Mouse (Mus musculus) myocyte (in vitro differentiated cells): ENCODE results near the gene Thap11. TPM values are rescaled to one million over a fixed set of nuclear protein-coding genes. Genes with fewer than 3 reads are reported as not detected.

Source experiments
- H3K27me3 ChIP-seq: one replicate; pipeline ENCODE4 v1.6.1; 2011; ENCODE audit not compliant: control insufficient read depth, insufficient read depth, insufficient read length
- H3K36me3 ChIP-seq: one replicate; pipeline ENCODE4 v1.6.1; 2011; ENCODE audit not compliant: control insufficient read depth, insufficient read depth
- H3K4me2 ChIP-seq: one replicate; pipeline ENCODE4 v1.6.1; 2011; ENCODE audit warnings: low read depth, control low read depth
- H3K4me3 ChIP-seq: one replicate; pipeline ENCODE4 v1.5.1; 2011; ENCODE audit warnings: mild to moderate bottlenecking, control low read depth, moderate library complexity
- H3K79me2 ChIP-seq: one replicate; pipeline ENCODE4 v1.6.1; 2011; ENCODE audit not compliant: control insufficient read depth, insufficient read depth
- H3ac ChIP-seq: one replicate; pipeline ENCODE4 v1.6.1; 2011; ENCODE audit not compliant: control insufficient read depth, insufficient read length
- CEBPB ChIP-seq: IDR thresholded peaks from 2 replicates; pipeline ENCODE4 v1.6.1; 2011; ENCODE audit warnings: mild to moderate bottlenecking, moderate library complexity; ENCODE audit not compliant: poor library complexity, insufficient read depth, severe bottlenecking
- E2F4 ChIP-seq: IDR thresholded peaks from one replicate; pipeline ENCODE4 v1.6.1; 2011; ENCODE audit warnings: mild to moderate bottlenecking, control low read depth, moderate library complexity; ENCODE audit not compliant: insufficient read depth
- MAX ChIP-seq: IDR thresholded peaks from one replicate; pipeline ENCODE4 v1.6.1; 2011; ENCODE audit warnings: low read depth, mild to moderate bottlenecking, control low read depth
- MYOD1 ChIP-seq, 3 experiments: IDR thresholded peaks; one replicate each; pipeline ENCODE4 v1.6.1; 2011; ENCODE audit warnings: control low read depth in 2 of 3, low read depth in 2 of 3, mild to moderate bottlenecking in 2 of 3, moderate library complexity in 1 of 3; ENCODE audit not compliant: insufficient read length in 2 of 3, control insufficient read depth in 1 of 3
- MYOG ChIP-seq, 3 experiments: IDR thresholded peaks; one replicate each; pipeline ENCODE4 v1.6.1; 2011; ENCODE audit warnings: control low read depth in 2 of 3, low read depth in 2 of 3, mild to moderate bottlenecking in 2 of 3; ENCODE audit not compliant: insufficient read length in 2 of 3, control insufficient read depth in 1 of 3, insufficient read depth in 1 of 3
- POLR2A ChIP-seq: IDR thresholded peaks from one replicate; pipeline ENCODE4 v1.6.1; 2011; ENCODE audit warnings: low read depth, mild to moderate bottlenecking, control low read depth, moderate library complexity; ENCODE audit not compliant: insufficient read length
- POLR2AphosphoS2 ChIP-seq: IDR thresholded peaks from one replicate; pipeline ENCODE4 v1.6.1; 2011; ENCODE audit warnings: low read depth, control low read depth; ENCODE audit not compliant: insufficient read length
- REST ChIP-seq: IDR thresholded peaks from one replicate; pipeline ENCODE4 v1.6.1; 2011; ENCODE audit warnings: mild to moderate bottlenecking, control low read depth, moderate library complexity; ENCODE audit not compliant: insufficient read depth, insufficient read length
- SRF ChIP-seq: IDR thresholded peaks from one replicate; pipeline ENCODE4 v1.6.1; 2011; ENCODE audit warnings: low read depth; ENCODE audit not compliant: control insufficient read depth, insufficient read length
- TCF12 ChIP-seq: IDR thresholded peaks from one replicate; pipeline ENCODE4 v1.6.1; 2011; ENCODE audit warnings: mild to moderate bottlenecking, control low read depth; ENCODE audit not compliant: poor library complexity, insufficient read depth, severe bottlenecking
- TCF3 ChIP-seq: IDR thresholded peaks from one replicate; pipeline ENCODE4 v1.6.1; 2011; ENCODE audit warnings: low read depth, control low read depth; ENCODE audit not compliant: insufficient read length
- USF1 ChIP-seq: IDR thresholded peaks from one replicate; pipeline ENCODE4 v1.6.1; 2011; ENCODE audit warnings: low read depth, mild to moderate bottlenecking, control low read depth, moderate library complexity
- polyA plus RNA-seq: library from polyadenylated mRNA; unstranded; fragments of >200 nt; fragmentation: generic; extraction: Trizol; gene quantifications from one replicate; pipeline ENCODE4 v1.2.1, GENCODE M21; 2012; ENCODE audit warnings: missing spikeins

Thap11 gene
- polyA plus RNA-seq, 1 experiment, result 49.0 TPM

DNA sequence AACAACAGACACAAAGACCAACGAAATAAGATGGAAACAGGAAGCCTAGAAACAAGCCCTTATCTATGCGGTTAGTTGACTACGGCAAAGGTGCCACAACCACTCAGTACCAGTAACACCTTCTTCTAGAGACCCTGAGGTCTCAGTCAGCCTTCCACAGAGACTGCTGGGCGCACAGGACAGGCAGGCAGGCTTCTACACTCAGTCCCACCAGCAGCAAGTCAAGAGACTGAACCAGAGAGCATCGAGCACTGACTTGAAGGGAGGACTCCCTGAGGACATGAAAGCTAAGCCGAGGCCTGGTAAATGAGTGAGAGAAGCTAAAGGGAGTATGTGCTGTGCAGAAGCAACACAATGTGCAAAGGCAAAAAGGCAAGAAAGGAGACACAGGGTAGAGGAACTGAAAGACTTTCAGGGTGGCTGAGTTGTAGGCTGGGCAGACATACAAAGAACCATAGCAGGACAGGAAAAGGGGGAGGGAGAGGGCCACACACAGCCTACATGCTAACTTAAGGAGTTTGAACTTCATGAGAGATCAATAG is 44.6 kb upstream of the Thap11 start:
- no peak overlapping the region for H3ac ChIP-seq
- no peak for TF ChIP-seq TCF3
- no peak for TF ChIP-seq SRF
- no peak for TF ChIP-seq TCF12
- no peak for TF ChIP-seq MYOD1 (IDR thresholded peaks at IDR 0.05; ENCODE audit: control insufficient read depth in 1 of 3, insufficient read length in 2 of 3, low read depth in 2 of 3)
- no peak for TF ChIP-seq USF1
- no peak for TF ChIP-seq MYOG (IDR thresholded peaks at IDR 0.05; ENCODE audit: control insufficient read depth in 1 of 3, insufficient read depth in 1 of 3, insufficient read length in 2 of 3, low read depth in 2 of 3)
- no peak overlapping the region for H3K4me2 ChIP-seq
- H3K27me3 ChIP-seq, result no peaks in the 10 kb centered on the region
- no peak overlapping the region for H3K4me3 ChIP-seq
- H3K36me3 ChIP-seq, result peaks cover 1% of the 10 kb centered on the region
- H3K79me2 ChIP-seq, result peaks cover 52% of the 10 kb centered on the region

DNA sequence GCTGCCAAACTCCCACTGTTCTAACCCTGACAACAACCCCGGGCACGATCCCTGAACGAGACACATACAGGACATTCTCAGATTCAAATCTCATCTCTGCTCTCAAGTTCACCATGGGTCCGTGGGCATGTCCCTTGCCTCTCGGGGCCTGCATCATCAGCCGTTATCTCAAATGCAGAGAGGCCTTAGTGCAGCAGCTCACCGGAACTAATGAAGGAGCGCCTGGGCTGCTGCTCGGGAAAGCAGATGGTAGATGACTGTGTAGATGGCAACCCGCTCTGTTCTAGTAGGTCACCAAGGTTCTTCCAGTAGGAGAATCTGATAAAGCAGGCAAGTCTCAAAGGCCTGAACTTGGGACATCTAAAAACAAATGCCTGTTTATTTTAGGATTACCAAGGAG is 43.9 kb upstream of the Thap11 start:
- no peaks in the 10 kb centered on the region for H3K27me3 ChIP-seq
- TF ChIP-seq POLR2A, result no peak
- no peak for TF ChIP-seq TCF12
- TF ChIP-seq TCF3, result no peak
- no peak for TF ChIP-seq MYOG (IDR thresholded peaks at IDR 0.05; ENCODE audit: control insufficient read depth in 1 of 3, insufficient read depth in 1 of 3, insufficient read length in 2 of 3, low read depth in 2 of 3)
- no peak for TF ChIP-seq POLR2AphosphoS2
- TF ChIP-seq MYOD1 (IDR thresholded peaks at IDR 0.05; ENCODE audit: control insufficient read depth in 1 of 3, insufficient read length in 2 of 3, low read depth in 2 of 3), result no peak
- TF ChIP-seq REST, result no peak
- no peak for TF ChIP-seq USF1
- TF ChIP-seq SRF, result no peak
- TF ChIP-seq CEBPB, result no peak
- no peak for TF ChIP-seq E2F4
- no peak for TF ChIP-seq MAX
- no peak overlapping the region for H3K4me2 ChIP-seq
- H3K79me2 ChIP-seq, result peaks cover 57% of the 10 kb centered on the region
- no peaks in the 10 kb centered on the region for H3K36me3 ChIP-seq
- no peak overlapping the region for H3K4me3 ChIP-seq
- no peak overlapping the region for H3ac ChIP-seq

DNA sequence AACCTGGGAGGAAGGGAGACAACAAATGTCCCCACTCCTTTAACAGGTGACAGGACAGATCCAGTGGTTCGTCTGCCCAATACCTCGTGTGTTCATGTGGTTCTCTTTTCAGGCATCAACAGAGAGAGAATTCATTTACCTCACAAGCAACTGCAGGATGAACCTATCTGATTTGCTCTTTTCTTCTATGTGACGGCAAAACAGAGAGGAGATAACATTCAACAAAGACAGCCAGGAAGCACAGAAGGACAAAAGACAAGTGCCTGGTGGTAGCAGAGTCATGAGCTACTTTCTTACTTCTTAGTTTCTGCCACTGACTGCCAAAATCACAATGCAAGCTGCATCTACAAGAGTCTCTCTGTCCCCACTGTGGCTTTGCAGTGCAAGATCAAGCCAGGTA is 43.4 kb upstream of the Thap11 start:
- TF ChIP-seq CEBPB (no peak), REST (no peak), MYOD1 (IDR thresholded peaks at IDR 0.05; ENCODE audit: control insufficient read depth in 1 of 3, insufficient read length in 2 of 3, low read depth in 2 of 3) (peak in 1 of 3 experiments; percentile 16), POLR2AphosphoS2 (no peak), MAX (no peak), POLR2A (no peak)
- Histone ChIP-seq H3K36me3 (no peaks in the 10 kb centered on the region), H3K27me3 (no peaks in the 10 kb centered on the region), H3K4me2 (no peak overlapping the region), H3K4me3 (no peak overlapping the region), H3ac (no peak overlapping the region), H3K79me2 (peaks cover 58% of the 10 kb centered on the region)

DNA sequence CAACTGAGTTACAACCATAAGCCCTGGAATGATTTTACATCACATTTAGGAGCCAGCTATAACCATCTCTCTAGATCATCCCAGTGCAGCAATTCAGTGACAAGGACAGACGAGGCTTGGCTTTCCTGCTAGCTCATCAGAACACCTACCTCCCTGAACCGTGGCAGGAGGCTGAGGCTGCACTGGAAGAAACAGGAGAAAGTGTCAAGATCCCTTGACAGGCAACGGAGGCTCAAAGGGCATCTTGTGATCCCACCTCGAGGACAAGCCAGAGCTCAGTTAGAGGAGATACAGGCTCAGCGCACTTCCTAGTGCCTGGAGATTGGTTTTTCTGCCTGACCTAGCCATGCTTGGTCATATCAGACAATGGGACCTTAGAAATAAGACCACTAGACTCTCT is 42.4 kb upstream of the Thap11 start:
- peaks cover 63% of the 10 kb centered on the region for H3K79me2 ChIP-seq
- H3K4me3 ChIP-seq, result no peak overlapping the region
- H3K27me3 ChIP-seq, result no peaks in the 10 kb centered on the region
- H3ac ChIP-seq, result no peak overlapping the region
- no peaks in the 10 kb centered on the region for H3K36me3 ChIP-seq
- TF ChIP-seq MYOG (IDR thresholded peaks at IDR 0.05; ENCODE audit: control insufficient read depth in 1 of 3, insufficient read depth in 1 of 3, insufficient read length in 2 of 3, low read depth in 2 of 3) (no peak), POLR2A (no peak), E2F4 (no peak), MYOD1 (IDR thresholded peaks at IDR 0.05; ENCODE audit: control insufficient read depth in 1 of 3, insufficient read length in 2 of 3, low read depth in 2 of 3) (no peak), POLR2AphosphoS2 (no peak), REST (no peak), TCF12 (no peak), TCF3 (no peak), SRF (no peak), MAX (no peak), CEBPB (no peak), USF1 (no peak)
- no peak overlapping the region for H3K4me2 ChIP-seq

DNA sequence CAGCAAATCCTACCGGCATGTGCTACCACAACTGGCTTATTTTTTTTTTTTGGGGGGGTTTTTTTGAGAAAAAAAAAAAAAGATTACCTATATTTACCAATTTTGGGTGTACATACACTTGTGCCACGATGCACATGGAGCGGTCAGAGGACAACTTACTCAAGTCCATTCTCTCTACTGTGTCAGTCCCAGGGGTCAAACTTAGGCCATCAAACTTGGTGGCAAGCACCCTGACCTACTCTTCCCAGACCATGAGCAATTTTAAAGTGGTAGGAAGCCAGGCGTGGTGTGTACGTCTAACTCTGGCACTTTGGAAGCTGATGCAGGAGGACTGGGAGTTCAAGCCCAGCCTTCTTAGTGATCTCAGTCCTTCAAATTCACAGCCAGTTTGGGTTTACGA is 41.7 kb upstream of the Thap11 start:
- Histone ChIP-seq H3ac (no peak overlapping the region), H3K27me3 (no peaks in the 10 kb centered on the region), H3K79me2 (peaks cover 63% of the 10 kb centered on the region), H3K4me3 (no peak overlapping the region), H3K36me3 (no peaks in the 10 kb centered on the region), H3K4me2 (no peak overlapping the region)
- TF ChIP-seq POLR2A (no peak), MYOG (IDR thresholded peaks at IDR 0.05; ENCODE audit: control insufficient read depth in 1 of 3, insufficient read depth in 1 of 3, insufficient read length in 2 of 3, low read depth in 2 of 3) (no peak), MYOD1 (IDR thresholded peaks at IDR 0.05; ENCODE audit: control insufficient read depth in 1 of 3, insufficient read length in 2 of 3, low read depth in 2 of 3) (no peak), USF1 (no peak), POLR2AphosphoS2 (no peak), SRF (no peak)
